Mouse (Mus musculus): ENCODE measurements around the gene Slc44a5.

DNA sequence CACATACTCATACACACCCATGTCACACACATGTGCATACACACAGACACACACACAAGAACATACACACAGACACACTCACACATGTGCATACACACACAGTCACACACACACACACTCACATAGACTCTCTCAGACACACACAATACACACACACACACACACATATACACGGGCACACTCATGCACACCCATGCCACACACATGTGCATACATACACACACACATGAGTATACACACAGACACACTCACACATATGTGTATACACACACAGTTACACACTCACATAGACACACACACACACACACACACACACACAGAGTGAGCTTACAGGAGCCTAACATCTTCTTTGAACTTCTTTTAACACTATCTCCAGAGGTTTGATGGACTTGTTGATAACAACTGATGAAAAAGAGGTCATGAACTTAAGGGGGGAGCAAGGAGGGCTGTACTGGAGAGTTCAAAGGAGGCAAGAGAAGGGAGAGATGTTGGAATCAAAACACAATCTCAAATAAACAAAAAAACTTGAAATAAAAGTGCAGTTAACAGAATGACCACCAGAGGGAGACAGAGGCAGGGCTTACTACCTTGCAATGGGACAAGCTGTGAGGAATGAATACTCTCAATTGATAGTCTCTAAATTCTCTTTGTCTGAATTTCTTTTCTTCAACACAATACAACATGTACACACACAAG is 14.1 kb upstream of the Slc44a5 start:
- TF ChIP-seq POLR2A (IDR thresholded peaks at IDR 0.05; ENCODE audit: borderline replicate concordance, low read depth, low read length) (no peak), CTCF (IDR thresholded peaks at IDR 0.05; ENCODE audit: low read depth, low read length) (no peak)
